Mouse (Mus musculus) c-Kit-positive CD71-negative TER-119-negative erythroid progenitor cells, embryonic 14.5 days (primary cell): ENCODE measurements at regions not wholly inside any gene's neighbourhood (a gene's known extent, or its start where the extent isn't known, plus 50 kb on each side); places are given as distances from the start of the nearest gene placed in this dataset.
"Not testable (repeated sequence)": the region's sequence is repeated elsewhere in the genome, so short reads cannot be mapped to it uniquely, and the experiment has no call there.

Experiments used
- DNase-seq: peaks from one replicate; pipeline ENCODE4 v3.0.0-alpha.2; 2013; ENCODE audit warnings: low read depth

DNA sequence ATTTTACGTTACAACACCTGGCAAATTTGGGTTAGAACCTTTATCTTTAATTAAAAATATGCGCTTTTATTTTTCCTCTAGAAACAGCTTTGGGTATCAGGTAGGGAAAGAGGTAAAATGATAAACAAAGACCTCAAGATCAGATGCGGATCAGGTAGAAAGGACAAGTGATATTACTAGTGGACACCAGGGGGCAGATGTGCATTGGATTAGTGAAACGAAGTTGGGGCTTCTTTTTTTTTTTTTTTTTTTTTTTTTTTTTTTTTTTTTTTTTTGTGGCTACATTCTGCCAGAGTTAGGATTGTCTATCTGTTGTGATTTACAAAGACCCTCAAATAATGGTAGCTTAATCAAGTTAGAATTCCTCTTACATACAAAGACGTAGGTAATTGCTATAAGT, 153.8 kb downstream of the Cd109 start:
- peak; percentile 14 for DNase-seq

- DNase-seq: no peak
These were observed 158.6 kb downstream of the Cd109 start for GRCm38 (mm10) chr9:78773936-78774335.

GRCm38 (mm10) chr9:78775462-78775861, 160.1 kb downstream of the Cd109 start:
- DNase-seq: peak; percentile 8

DNA sequence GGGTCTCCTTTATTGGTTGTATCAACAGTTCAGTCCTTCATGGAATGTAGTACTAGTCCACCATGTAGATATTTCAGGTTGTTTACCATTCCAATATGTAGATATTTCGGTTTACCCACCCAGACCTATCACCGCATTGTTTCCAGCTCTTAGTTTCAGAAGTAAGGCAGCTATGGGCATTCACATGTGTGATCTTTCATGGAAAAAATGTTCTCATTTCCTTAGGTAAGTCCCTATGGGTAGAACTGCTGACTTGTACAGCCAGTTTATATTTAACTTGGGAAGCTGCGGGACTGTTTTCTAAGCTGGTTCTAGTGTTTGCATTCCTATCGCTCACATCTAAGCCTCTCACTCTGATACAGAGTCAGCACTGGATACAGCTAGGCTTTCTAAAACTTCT, 165.2 kb downstream of the Cd109 start:
- DNase-seq: no peak

DNA sequence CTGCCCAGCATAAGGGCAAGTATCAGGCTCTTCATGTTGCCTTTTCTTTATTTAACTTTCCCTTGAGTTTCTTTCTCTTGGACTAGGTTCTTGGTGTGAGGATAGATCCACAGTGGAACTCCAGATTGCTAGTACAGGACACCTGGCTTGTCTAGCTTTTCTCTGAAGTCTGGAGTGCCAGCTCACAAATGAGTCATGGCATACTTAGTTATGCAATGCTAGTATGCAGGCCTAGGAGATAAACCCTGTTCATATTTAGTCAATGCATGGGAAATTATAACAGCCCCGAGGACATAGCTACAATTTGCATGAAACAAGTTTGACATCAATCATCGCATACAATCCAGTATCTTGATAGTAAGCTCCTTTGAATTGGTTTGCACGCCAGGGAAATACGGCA, 167.0 kb downstream of the Cd109 start:
- DNase-seq: no peak

DNA sequence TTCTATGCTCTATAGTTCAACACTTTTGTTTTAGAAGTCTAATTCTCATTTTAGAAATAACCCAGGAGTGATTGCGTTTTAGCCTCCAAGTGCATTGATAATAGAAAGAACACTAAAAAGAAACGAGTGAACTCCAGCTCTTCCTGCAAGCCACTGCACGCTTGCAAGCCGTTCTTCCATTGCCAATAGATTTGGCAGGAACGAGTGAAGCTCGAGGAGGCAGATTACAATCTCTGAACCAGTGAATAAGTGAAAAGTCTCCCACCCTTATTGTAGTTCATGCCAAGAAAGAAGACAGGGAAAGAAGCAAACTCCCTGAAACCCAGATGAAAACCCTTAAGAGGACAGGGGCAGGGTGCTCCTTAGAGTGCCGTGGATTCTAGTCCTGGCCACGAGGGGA, 167.5 kb downstream of the Cd109 start:
- no peak for DNase-seq

- DNase-seq: peak; percentile 14
These were observed 172.5 kb downstream of the Cd109 start for GRCm38 (mm10) chr9:78787866-78788265.

- DNase-seq: no peak
These were observed 174.4 kb downstream of the Cd109 start for GRCm38 (mm10) chr9:78789703-78790102.

DNA sequence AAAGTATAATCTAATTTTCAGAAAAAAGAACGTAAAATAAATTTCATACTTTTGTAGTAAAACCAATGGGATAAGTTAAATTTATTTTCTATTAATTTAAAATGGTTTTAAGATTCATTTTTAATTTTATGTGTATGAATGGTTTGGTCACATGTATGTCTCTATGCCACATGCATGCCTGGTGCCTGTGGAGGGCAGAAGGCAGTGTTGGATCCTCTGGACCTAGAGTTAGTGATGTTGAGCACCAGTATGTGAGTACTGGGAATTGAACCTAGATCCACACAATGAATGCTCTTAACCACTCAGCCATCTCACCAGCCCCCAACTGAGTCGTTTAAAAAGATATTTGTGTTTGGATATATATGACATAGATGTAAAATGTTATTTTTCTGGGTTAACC, 174.8 kb downstream of the Cd109 start:
- DNase-seq: no peak

- no peak for DNase-seq
These were observed 180.5 kb downstream of the Cd109 start for GRCm38 (mm10) chr9:78795801-78796200.

DNA sequence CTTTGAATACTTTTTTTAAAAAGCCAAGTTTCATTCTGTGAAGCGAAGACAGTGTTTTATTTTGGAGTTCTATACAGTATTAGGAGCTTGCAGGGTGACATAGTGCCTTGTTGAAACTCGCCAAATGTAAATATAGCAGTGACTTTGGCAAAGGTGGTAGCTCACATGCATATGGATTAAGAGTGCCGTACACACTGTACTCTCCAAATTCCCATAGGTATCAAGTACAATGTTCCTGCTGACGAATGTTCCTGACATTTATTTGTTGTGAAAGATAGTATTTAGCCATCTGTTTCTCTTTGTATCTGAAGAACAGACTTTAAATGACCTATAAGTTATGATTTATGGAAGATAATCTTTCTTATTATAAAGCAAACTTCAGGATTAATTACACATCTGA, 201.9 kb downstream of the Cd109 start:
- no peak for DNase-seq

DNA sequence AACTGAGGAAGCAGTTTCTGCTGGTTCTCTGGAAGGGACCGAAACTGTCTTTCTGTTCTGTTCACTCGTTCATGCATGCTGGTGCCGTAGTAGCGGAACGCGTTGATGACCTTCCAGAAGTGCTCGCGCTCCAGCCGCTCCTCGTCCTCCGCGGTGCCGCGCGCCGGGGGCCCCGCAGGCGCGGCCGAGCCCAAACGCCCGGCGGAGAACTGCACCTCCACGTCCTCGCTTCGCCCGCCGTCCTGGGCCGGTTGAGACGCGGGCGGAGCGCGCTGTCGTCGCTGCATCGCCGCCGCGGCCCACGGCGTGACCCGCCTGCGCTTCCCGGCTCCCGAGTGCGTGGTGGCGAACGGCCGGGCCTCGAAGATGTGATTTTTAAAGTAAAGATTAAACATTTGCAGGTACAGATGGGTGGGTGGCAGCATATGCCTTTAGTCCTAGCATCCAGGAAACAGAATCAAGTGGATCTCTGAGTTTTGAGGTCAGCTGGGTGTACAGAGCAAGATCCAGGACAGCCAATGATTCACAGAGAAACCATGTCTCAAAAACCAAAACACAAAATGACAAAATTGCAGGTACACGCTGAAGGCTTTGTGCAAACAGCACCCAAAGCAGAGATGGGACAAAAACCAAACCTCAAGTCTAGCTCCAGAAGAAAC, 206.3 kb downstream of the Cd109 start:
- not testable (repeated sequence) for DNase-seq

DNA sequence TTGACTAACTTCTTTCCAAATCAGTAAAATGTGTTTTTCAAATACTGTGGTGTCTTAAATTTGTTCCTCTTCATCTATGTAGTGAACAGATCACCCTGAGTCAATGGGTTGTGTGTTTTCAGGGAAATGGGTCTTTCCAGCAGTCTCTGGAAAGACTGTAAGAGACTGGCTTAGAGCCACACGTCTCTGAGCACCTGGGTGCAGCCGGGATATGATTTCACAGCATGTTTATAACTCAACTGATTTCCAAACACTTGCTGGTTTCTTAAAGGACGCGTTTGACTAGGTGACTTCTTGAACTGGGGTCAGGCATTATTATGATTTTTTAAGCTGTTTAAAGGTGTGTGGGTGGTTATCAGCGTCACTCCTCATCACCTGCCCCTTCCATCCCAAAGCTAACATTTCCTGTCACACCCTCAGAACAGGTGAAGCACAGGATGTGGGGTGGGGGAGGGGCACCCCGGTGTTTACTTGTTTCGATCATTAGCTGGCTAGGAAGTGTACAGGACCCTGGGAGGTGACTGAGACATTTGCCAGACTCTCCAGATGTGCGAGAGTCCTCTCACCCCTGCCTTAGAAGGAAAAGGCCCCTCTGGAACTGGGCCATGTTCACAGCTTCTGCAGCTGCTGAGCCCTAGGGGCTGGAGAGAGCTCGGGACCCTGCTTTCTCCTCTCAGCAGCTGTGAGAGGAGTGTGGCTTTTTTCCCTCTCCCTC, 229.8 kb downstream of the Cd109 start:
- no peak for DNase-seq

- no peak for DNase-seq
These were observed 230.8 kb downstream of the Cd109 start for GRCm38 (mm10) chr9:78846110-78846509.

DNA sequence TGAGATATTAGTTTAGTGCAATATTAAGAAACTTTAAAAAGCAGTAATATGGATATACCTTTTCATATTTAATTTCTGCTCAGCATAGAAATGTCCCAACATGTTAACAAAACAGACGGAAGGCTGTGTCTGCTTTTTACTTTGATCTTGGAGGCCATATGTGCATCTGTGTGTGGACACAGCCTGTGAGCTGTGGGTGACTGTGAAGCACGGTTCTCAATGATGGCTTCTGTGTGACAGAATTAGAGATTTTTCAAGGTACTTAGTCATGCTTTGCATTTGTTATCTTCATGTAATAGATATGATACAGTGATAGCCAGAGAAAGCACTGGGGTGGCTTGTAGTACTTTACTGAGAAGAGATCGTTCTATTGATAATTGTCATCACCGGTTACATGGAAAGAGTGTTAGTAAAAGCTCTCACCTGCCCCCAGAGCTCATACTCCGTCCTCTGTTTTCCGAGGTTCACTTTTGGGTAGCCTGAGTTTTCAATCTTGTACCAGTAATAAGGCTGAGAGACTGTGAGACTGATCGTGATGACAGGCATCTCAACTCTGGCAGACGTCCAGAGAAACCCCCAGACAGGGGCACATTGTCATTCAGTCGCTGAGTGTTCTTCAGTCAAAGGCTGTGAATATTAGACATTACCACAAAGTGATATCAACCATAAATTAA, 232.7 kb downstream of the Cd109 start:
- no peak for DNase-seq

- DNase-seq: not testable (repeated sequence)
These were observed 233.2 kb downstream of the Cd109 start for GRCm38 (mm10) chr9:78848564-78848893.

- no peak for DNase-seq
These were observed 241.6 kb downstream of the Cd109 start for GRCm38 (mm10) chr9:78856981-78857380.

- DNase-seq: no peak
These were observed 244.6 kb downstream of the Cd109 start for GRCm38 (mm10) chr9:78859956-78860355.

GRCm38 (mm10) chr9:78872561-78872960, 257.2 kb downstream of the Cd109 start:
- DNase-seq: no peak

- DNase-seq: no peak
These were observed 264.8 kb downstream of the Cd109 start for GRCm38 (mm10) chr9:78879955-78880642.

GRCm38 (mm10) chr9:78880643-78881306, 265.4 kb downstream of the Cd109 start:
- no peak for DNase-seq

- DNase-seq: no peak
These were observed 266.0 kb downstream of the Cd109 start for GRCm38 (mm10) chr9:78881307-78881790.
